Mouse (Mus musculus) embryonic fibroblast, embryonic 13.5 days (primary cell): ENCODE results near the gene Entpd8.

Experiments used
- CTCF ChIP-seq: IDR thresholded peaks from 2 replicates; pipeline ENCODE4 v1.5.1; 2011; ENCODE audit warnings: mild to moderate bottlenecking, control low read depth, low read length, moderate library complexity, borderline replicate concordance; ENCODE audit not compliant: insufficient read depth
- POLR2A ChIP-seq: IDR thresholded peaks from 2 replicates; pipeline ENCODE4 v1.6.1; 2011; ENCODE audit warnings: low read depth, mild to moderate bottlenecking, control low read depth, low read length, moderate library complexity

DNA sequence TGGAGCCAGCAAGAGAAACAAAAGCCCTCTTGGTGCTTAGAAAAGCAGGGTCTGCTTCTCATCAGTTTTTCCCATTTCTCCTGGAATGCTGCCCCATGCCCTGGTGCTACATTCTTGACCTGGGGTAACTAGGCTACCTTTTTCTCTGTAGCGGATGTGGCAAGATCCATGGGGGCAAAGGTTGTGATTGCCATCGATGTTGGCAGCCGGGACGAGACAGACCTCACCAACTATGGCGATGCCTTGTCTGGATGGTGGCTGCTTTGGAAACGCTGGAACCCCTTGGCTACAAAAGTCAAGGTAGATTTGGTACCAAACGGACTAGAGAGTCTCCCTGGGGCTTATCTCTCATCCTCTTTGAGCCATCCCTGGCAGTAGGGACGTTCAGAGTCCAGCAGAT is 28.7 kb upstream of the Entpd8 start:
- no peak for TF ChIP-seq CTCF
- no peak for TF ChIP-seq POLR2A
